Mouse (Mus musculus) C2C12 (cell line): ENCODE data around the gene Mylk3.

ENCODE experiments used
- CEBPB ChIP-seq: IDR thresholded peaks from one replicate; pipeline ENCODE4 v1.6.1; 2011; ENCODE audit warnings: low read depth, mild to moderate bottlenecking, control low read depth, moderate library complexity
- CTCF ChIP-seq: IDR thresholded peaks from one replicate; pipeline ENCODE4 v1.5.1; 2011; ENCODE audit not compliant: control insufficient read depth, insufficient read depth, insufficient read length
- MYOD1 ChIP-seq: IDR thresholded peaks from one replicate; pipeline ENCODE4 v1.6.1; 2011; ENCODE audit warnings: low read depth; ENCODE audit not compliant: control insufficient read depth, insufficient read length
- MYOG ChIP-seq: IDR thresholded peaks from one replicate; pipeline ENCODE4 v1.6.1; 2011; ENCODE audit not compliant: control insufficient read depth, insufficient read length; ENCODE audit errors: extremely low read depth
- USF1 ChIP-seq: IDR thresholded peaks from one replicate; pipeline ENCODE4 v1.6.1; 2011; ENCODE audit warnings: low read depth, mild to moderate bottlenecking, control low read depth, moderate library complexity

GRCm38 (mm10) chr8:85364628-85365027, 21.5 kb downstream of the Mylk3 start:
- TF ChIP-seq USF1 (no peak), CTCF (no peak), MYOG (no peak), CEBPB (no peak), MYOD1 (no peak)
